Mouse (Mus musculus): ENCODE results near the gene Mri1. TPM values are rescaled to one million over a fixed set of nuclear protein-coding genes. Genes with fewer than 3 reads are reported as not detected.
A peak's percentile ranks its signal among the peaks of the same experiment; 100 is the strongest.

Mri1 gene
- polyA plus RNA-seq, 1 experiment from 2014 or later, result 72.8 TPM

DNA sequence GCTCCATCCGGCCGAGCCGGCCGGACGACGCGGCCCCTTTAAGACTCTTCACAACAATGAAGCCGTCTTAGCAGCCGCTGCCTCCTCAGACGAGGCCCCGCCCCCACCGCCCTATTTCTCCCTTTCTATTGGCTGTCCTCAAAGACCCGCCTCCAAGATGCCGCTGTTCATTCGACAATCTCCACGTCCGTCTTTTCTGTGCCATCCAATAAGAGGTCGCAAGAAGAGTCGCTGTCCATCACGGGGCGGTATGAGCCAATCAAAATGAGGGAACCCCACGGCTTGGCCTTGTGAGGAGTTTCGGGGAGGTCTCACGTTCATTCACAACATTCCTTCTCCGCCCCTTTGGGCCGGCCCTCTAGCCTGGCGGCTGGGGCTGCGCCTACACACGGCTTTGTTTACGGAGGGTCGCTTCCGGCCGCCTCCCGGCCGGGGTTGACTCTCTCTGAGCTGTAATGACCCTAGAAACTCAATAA is 20.1 kb downstream of the Mri1 start, which contains the start of gene Zswim4:
Gene Zswim4, minus strand, starts transcription at position 58 of the 476 bp plus-strand sequence.
- no peaks in the 10 kb centered on the region for H3K27me3 ChIP-seq (ENCODE audit: insufficient read depth, low read length)
- DNase-seq (peak; percentile 99), ATAC-seq (ENCODE audit: insufficient read depth) (peak; percentile 99)
- WGBS, result 0% methylated on average over 35 of the region's 35 CpGs
- peaks cover 11% of the 10 kb centered on the region; the same call in 1 of the 2 replicates for H3K4me1 ChIP-seq (ENCODE audit: insufficient read depth)
- H3K9ac ChIP-seq, result peak within 1 kb of the TSS; percentile 86
- H3K4me2 ChIP-seq, result peak within 1 kb of the TSS; percentile 94
- no peaks in the 10 kb centered on the region for H3K9me3 ChIP-seq (ENCODE audit: low read depth, low read length)
- H3K36me3 ChIP-seq (ENCODE audit: insufficient read depth), result peaks cover 20% of the 10 kb centered on the region; the same call in 1 of the 2 replicates
- H3K4me3 ChIP-seq (ENCODE audit: low read depth, low read length), result peak within 1 kb of the TSS; percentile 71
- peak within 1 kb of the TSS; percentile 83 for H3K27ac ChIP-seq (ENCODE audit: low read depth)
- no peak for TF ChIP-seq CTCF (IDR thresholded peaks at IDR 0.05; ENCODE audit: low read depth)

DNA sequence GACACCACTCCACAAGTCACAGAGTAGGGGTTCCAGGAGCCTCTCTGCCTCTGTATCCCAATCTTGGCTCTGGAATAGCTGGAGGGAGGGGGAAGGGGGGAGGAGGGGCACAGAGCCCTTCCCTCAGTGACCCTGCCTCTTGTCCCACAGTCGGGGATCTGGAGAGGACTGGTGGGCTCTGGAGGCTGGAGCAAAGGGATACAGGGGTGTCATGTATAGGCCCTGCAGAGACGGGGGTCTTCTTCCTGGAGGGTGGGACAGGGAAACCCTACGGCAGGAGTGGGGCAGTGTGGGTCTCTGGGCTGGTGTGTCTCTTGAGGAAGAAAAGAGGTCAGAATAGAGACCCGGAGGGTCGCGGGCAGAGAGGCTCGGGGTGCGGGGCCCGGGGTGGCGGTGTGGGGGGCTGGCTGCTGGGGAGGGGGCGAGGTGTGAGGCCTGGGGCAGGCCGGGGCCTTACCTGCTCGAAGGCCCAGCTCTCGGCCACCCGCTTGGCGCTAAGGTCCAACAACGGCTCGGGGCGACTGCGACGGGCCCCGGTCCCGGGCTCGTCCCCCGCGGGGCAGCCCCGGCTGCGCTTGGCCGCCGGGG is 20.6 kb downstream of the Mri1 start:
- DNase-seq (peak; percentile 18), ATAC-seq (ENCODE audit: insufficient read depth) (peak; percentile 6)
- no peak for TF ChIP-seq CTCF (IDR thresholded peaks at IDR 0.05; ENCODE audit: low read depth)
- peak overlapping the region; percentile 86 for H3K9ac ChIP-seq
- H3K4me1 ChIP-seq (ENCODE audit: insufficient read depth), result peaks cover 11% of the 10 kb centered on the region; the same call in 1 of the 2 replicates
- peak overlapping the region; percentile 71 for H3K4me3 ChIP-seq (ENCODE audit: low read depth, low read length)
- 1% methylated on average over 28 of the region's 30 CpGs for WGBS
- peaks cover 25% of the 10 kb centered on the region; the same call in 1 of the 2 replicates for H3K36me3 ChIP-seq (ENCODE audit: insufficient read depth)
- H3K27me3 ChIP-seq (ENCODE audit: insufficient read depth, low read length), result no peaks in the 10 kb centered on the region
- peak overlapping the region; percentile 94 for H3K4me2 ChIP-seq
- peak overlapping the region; percentile 32; the same call in 1 of the 2 replicates for H3K27ac ChIP-seq (ENCODE audit: low read depth)
- H3K9me3 ChIP-seq (ENCODE audit: low read depth, low read length), result no peaks in the 10 kb centered on the region

DNA sequence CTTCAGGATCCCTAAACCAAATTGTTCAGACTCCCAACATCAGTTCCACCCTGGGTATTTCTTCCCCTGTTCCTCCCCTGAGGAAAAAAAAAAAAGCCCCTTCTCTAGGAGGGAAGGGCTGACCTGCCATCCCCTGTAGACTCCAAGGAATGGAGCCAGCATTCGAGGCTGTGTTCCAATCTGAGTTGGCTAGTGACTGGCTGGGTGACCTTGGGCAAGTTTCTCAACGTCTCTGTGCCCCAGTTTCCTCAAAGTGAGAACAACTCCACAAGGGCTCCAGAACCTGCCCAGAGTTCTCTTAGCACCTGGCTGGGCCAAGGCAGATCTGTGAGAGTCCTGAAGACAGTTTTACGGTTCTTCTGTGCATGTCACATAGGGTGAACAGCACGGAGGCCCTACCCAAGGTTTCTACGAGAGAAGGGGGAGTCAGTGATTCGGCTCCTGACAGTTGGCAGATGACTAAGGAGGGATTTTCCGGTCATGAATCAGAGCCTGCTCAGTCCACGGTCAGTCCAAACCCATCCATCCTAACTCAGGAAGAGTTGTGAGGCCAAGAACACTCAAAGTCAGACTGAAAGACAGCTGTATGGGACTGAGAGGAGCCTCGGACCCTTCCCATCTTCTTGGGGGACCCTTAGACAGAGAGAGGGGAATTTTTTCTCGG is 21.2 kb downstream of the Mri1 start:
- no peak for DNase-seq
- ATAC-seq (ENCODE audit: insufficient read depth), result no peak
- Histone ChIP-seq H3K4me1 (ENCODE audit: insufficient read depth) (peaks cover 11% of the 10 kb centered on the region; the same call in 1 of the 2 replicates), H3K4me3 (ENCODE audit: low read depth, low read length) (peak overlapping the region; percentile 71), H3K4me2 (peak overlapping the region; percentile 94), H3K27me3 (ENCODE audit: insufficient read depth, low read length) (no peaks in the 10 kb centered on the region), H3K27ac (ENCODE audit: low read depth) (peak overlapping the region; percentile 32; the same call in 1 of the 2 replicates), H3K9me3 (ENCODE audit: low read depth, low read length) (no peaks in the 10 kb centered on the region), H3K9ac (peak overlapping the region; percentile 86), H3K36me3 (ENCODE audit: insufficient read depth) (peaks cover 31% of the 10 kb centered on the region; the same call in 1 of the 2 replicates)
- 25% methylated on average over 10 of the region's 10 CpGs for WGBS
- TF ChIP-seq CTCF (IDR thresholded peaks at IDR 0.05; ENCODE audit: low read depth), result no peak

DNA sequence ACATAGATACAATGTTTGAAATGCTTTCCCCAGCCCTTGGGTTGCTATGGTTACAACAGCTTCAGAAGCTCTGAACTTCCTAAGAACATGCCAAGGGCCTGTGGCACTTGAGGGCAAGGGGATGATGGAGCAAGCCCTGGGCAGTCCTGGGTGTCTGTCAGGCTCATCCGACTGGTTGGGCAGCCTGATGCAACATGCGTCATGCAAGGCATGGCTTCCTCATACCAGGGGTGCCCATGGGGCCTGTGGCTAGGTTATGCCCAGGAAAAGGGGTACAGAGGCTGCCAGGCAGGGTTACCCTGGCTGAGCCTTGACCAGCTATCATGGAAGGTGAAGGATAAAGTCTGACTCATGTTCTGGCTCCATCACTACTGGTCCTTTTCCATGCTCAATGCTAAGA is 24.1 kb downstream of the Mri1 start:
- peaks cover 58% of the 10 kb centered on the region for H3K36me3 ChIP-seq (ENCODE audit: insufficient read depth)
- TF ChIP-seq CTCF (IDR thresholded peaks at IDR 0.05; ENCODE audit: low read depth), result no peak
- 76% methylated on average over 2 of the region's 2 CpGs for WGBS

DNA sequence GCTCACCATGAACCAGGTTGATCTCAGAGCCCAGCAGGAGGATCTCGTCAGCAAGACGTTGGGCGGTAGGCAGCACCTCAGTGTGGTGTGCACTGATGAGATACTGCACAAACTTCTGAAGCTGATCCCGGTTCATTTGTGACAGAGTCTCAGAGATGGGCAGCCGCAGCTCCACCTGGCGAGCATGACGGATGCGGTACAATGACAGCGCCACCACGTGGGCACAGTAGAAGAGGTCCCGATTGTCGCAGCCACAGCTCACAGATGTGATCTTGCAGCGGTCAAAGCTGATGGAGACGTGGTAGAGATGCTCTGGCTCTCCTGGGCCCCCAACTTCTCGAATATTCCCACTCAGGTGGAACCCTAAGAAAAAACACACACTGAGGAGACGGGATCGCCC is 26.4 kb downstream of the Mri1 start:
- Histone ChIP-seq H3K4me1 (ENCODE audit: insufficient read depth) (peaks cover 3% of the 10 kb centered on the region; the same call in 1 of the 2 replicates), H3K27ac (ENCODE audit: low read depth) (no peak overlapping the region), H3K36me3 (ENCODE audit: insufficient read depth) (peaks cover 81% of the 10 kb centered on the region), H3K9ac (no peak overlapping the region), H3K9me3 (ENCODE audit: low read depth, low read length) (no peaks in the 10 kb centered on the region), H3K4me3 (ENCODE audit: low read depth, low read length) (no peak overlapping the region), H3K27me3 (ENCODE audit: insufficient read depth, low read length) (no peaks in the 10 kb centered on the region), H3K4me2 (no peak overlapping the region)
- TF ChIP-seq CTCF (IDR thresholded peaks at IDR 0.05; ENCODE audit: low read depth), result peak; percentile 38; the same call in 1 of the 2 replicates
- ATAC-seq (ENCODE audit: insufficient read depth) (no peak), DNase-seq (no peak)
- 81% methylated on average over 17 of the region's 17 CpGs for WGBS

More for the DNA sequence above, 24.1 kb downstream of the Mri1 start:
- Histone ChIP-seq H3K4me3 (ENCODE audit: low read depth, low read length) (no peak overlapping the region), H3K4me1 (ENCODE audit: insufficient read depth) (peaks cover 11% of the 10 kb centered on the region; the same call in 1 of the 2 replicates), H3K27me3 (ENCODE audit: insufficient read depth, low read length) (no peaks in the 10 kb centered on the region), H3K4me2 (no peak overlapping the region), H3K27ac (ENCODE audit: low read depth) (no peak overlapping the region), H3K9me3 (ENCODE audit: low read depth, low read length) (no peaks in the 10 kb centered on the region), H3K9ac (no peak overlapping the region)
- DNase-seq (no peak), ATAC-seq (ENCODE audit: insufficient read depth) (no peak)

DNA sequence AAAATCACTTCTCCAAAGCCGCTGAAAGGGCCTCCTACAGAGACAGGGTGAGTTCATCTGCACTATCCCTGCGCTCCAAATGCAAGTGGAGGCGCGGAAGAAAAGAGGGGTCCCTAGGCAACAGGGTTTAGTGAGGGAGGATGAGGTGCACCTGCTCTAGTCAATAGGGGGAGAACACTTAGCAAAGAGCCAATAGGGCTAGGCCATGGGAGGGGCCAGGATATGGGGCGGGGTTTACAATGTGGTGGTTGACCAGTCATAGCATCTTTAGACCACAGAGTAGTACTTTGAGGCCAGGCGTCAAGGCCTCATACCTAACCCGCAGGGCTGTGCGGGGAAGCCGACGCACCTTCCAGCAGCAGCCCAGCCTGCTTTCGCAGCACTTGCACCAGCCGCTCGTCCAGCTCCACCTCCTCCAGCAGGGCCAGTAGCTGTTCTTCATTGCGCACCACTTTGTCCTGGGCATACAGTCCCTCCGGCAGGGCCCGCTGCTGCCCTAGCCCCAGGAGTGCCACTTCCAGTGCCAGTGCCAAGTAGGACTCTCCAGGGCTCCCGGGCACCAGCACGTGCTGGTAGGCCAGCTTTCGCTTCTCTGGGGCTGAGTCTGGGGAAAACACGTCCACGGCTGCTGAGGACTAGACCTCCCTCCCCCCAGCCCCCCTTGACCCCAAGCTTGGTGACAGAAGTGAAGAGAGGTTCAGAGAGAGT is 33.6 kb downstream of the Mri1 start:
- Histone ChIP-seq H3K9me3 (ENCODE audit: low read depth, low read length) (no peaks in the 10 kb centered on the region), H3K27me3 (ENCODE audit: insufficient read depth, low read length) (no peaks in the 10 kb centered on the region), H3K4me2 (no peak overlapping the region), H3K36me3 (ENCODE audit: insufficient read depth) (peaks cover 87% of the 10 kb centered on the region), H3K9ac (no peak overlapping the region), H3K4me3 (ENCODE audit: low read depth, low read length) (no peak overlapping the region), H3K27ac (ENCODE audit: low read depth) (no peak overlapping the region), H3K4me1 (ENCODE audit: insufficient read depth) (no peaks in the 10 kb centered on the region)
- ATAC-seq (ENCODE audit: insufficient read depth) (no peak), DNase-seq (no peak)
- TF ChIP-seq CTCF (IDR thresholded peaks at IDR 0.05; ENCODE audit: low read depth), result no peak
- WGBS, result 79% methylated on average over 21 of the region's 21 CpGs

All from lung, embryonic 14.5 days (tissue).